Mouse (Mus musculus) liver, postnatal 0 days (tissue): ENCODE measurements around the gene Dhx29. TPM values are rescaled to one million over a fixed set of nuclear protein-coding genes. Genes with fewer than 3 reads are reported as not detected.
"Not testable (repeated sequence)": the region's sequence is repeated elsewhere in the genome, so short reads cannot be mapped to it uniquely, and the experiment has no call there.

Source experiments
- ATAC-seq: fragments of 200-750 bp; cut with Nextera tagmentation; 2 replicates; pipeline ENCODE4 v1.8.0; 2017; ENCODE audit warnings: mild to moderate bottlenecking, moderate library complexity
- DNase-seq: peaks from one replicate; pipeline ENCODE4 v3.0.0-alpha.2; 2016
- H3K27ac ChIP-seq: fragments of 300-500 bp; sonication (generic); 2 replicates; pipeline ENCODE4 v1.5.1; 2014; ENCODE audit warnings: antibody characterized with exemption, moderate library complexity, mild to moderate bottlenecking, low read depth
- H3K27me3 ChIP-seq: fragments of 300-500 bp; sonication (generic); 2 replicates; pipeline ENCODE4 v1.6.1; 2014; ENCODE audit warnings: low read length, control low read depth, mixed read lengths; ENCODE audit not compliant: insufficient read depth
- H3K36me3 ChIP-seq: fragments of 300-500 bp; sonication (generic); replicated peaks from 2 replicates; pipeline ENCODE4 v1.6.1; 2014; ENCODE audit warnings: mild to moderate bottlenecking, control low read depth, low read length, moderate library complexity, mixed read lengths; ENCODE audit not compliant: insufficient read depth
- H3K4me1 ChIP-seq: fragments of 300-500 bp; sonication (generic); 2 replicates; pipeline ENCODE4 v1.6.1; 2014; ENCODE audit warnings: antibody characterized with exemption, mild to moderate bottlenecking, control low read depth; ENCODE audit not compliant: insufficient read depth
- H3K4me2 ChIP-seq: fragments of 300-500 bp; sonication (generic); 2 replicates; pipeline ENCODE4 v1.6.1; 2014; ENCODE audit warnings: low read depth, mild to moderate bottlenecking, low read length, moderate library complexity, mixed read lengths
- H3K4me3 ChIP-seq: fragments of 300-500 bp; sonication (generic); 2 replicates; pipeline ENCODE4 v1.5.1; 2014; ENCODE audit warnings: low read depth, low read length
- H3K9ac ChIP-seq: fragments of 300-500 bp; sonication (generic); replicated peaks from 2 replicates; pipeline ENCODE4 v1.6.1; 2014; ENCODE audit warnings: mild to moderate bottlenecking, moderate library complexity
- H3K9me3 ChIP-seq: fragments of 300-500 bp; sonication (generic); 2 replicates; pipeline ENCODE4 v1.6.1; 2016; ENCODE audit warnings: mild to moderate bottlenecking, control low read depth, low read length, mixed read lengths
- CTCF ChIP-seq: sonication (generic); IDR thresholded peaks from 2 replicates; pipeline ENCODE4 v1.5.1; 2016; ENCODE audit warnings: antibody characterized with exemption, low read depth
- EP300 ChIP-seq: IDR thresholded peaks from 2 replicates; pipeline ENCODE4 v1.6.1; 2016; ENCODE audit warnings: antibody characterized with exemption, low read depth, mild to moderate bottlenecking
- WGBS: fragments of 180-500 bp; shearing (Covaris S2); extraction: QIAGEN DNeasy Blood & Tissue Kit; methylation state at CpG from one replicate; pipeline ENCODE4 v1.1.7; 2014; ENCODE audit not compliant: insufficient replicate concordance; 5-methylcytosine and 5-hydroxymethylcytosine counted together
- polyA plus RNA-seq: library from polyadenylated mRNA; unstranded; fragments of >200 nt; fragmentation: Nextera tagmentation; extraction: Ambion mirVana; gene quantifications from 2 replicates; pipeline ENCODE4 v1.2.1, GENCODE M21; 2015

Dhx29 gene
- polyA plus RNA-seq, 1 experiment from 2014 or later: 5.0 TPM

GRCm38 (mm10) chr13:112998427-112999201 is 71.4 kb downstream of the Dhx29 start:
- Histone ChIP-seq H3K36me3 (no peaks in the 10 kb centered on the region), H3K27ac (no peak overlapping the region), H3K4me1 (peaks cover 9% of the 10 kb centered on the region), H3K27me3 (peaks cover 74% of the 10 kb centered on the region), H3K4me3 (peak overlapping the region; percentile 29), H3K9ac (no peak overlapping the region), H3K9me3 (no peaks in the 10 kb centered on the region), H3K4me2 (peak overlapping the region; percentile 57)
- ATAC-seq: no peak
- TF ChIP-seq CTCF (no peak), EP300 (no peak)
- 2% methylated on average over 46 of the region's 46 CpGs for WGBS
- no peak for DNase-seq

- DNase-seq: no peak
- ATAC-seq: no peak
- WGBS: 63% methylated on average over 3 of the region's 3 CpGs
- Histone ChIP-seq H3K36me3 (no peaks in the 10 kb centered on the region), H3K9ac (no peak overlapping the region), H3K4me2 (no peak overlapping the region), H3K9me3 (no peaks in the 10 kb centered on the region), H3K27ac (no peak overlapping the region), H3K4me3 (no peak overlapping the region), H3K4me1 (peaks cover 3% of the 10 kb centered on the region; the same call in 1 of the 2 replicates), H3K27me3 (peaks cover 60% of the 10 kb centered on the region)
- no peak for TF ChIP-seq CTCF
- TF ChIP-seq EP300: no peak
Observed at GRCm38 (mm10) chr13:113000090-113000489, 72.8 kb downstream of the Dhx29 start.

GRCm38 (mm10) chr13:113000576-113001318 is 73.5 kb downstream of the Dhx29 start:
- H3K4me1 ChIP-seq: peaks cover 3% of the 10 kb centered on the region; the same call in 1 of the 2 replicates
- no peak overlapping the region for H3K4me3 ChIP-seq
- no peak overlapping the region for H3K9ac ChIP-seq
- peaks cover 54% of the 10 kb centered on the region for H3K27me3 ChIP-seq
- no peak overlapping the region for H3K27ac ChIP-seq
- TF ChIP-seq EP300 (no peak), CTCF (no peak)
- no peak overlapping the region for H3K4me2 ChIP-seq
- ATAC-seq: no peak
- 53% methylated on average over 9 of the region's 9 CpGs for WGBS
- H3K36me3 ChIP-seq: no peaks in the 10 kb centered on the region
- H3K9me3 ChIP-seq: no peaks in the 10 kb centered on the region
- no peak for DNase-seq

- no peak for DNase-seq
- no peaks in the 10 kb centered on the region for H3K4me1 ChIP-seq
- 65% methylated on average over 6 of the region's 6 CpGs for WGBS
- no peaks in the 10 kb centered on the region for H3K9me3 ChIP-seq
- H3K36me3 ChIP-seq: no peaks in the 10 kb centered on the region
- no peak overlapping the region for H3K9ac ChIP-seq
- peak overlapping the region; percentile 68 for H3K4me2 ChIP-seq
- no peak overlapping the region for H3K27ac ChIP-seq
- peak overlapping the region; percentile 53; the same call in 1 of the 2 replicates for H3K4me3 ChIP-seq
- no peaks in the 10 kb centered on the region for H3K27me3 ChIP-seq
- no peak for TF ChIP-seq EP300
- no peak for TF ChIP-seq CTCF
- ATAC-seq: no peak
Observed at GRCm38 (mm10) chr13:113012683-113013082, 85.4 kb downstream of the Dhx29 start.

- not testable (repeated sequence) for H3K36me3 ChIP-seq, H3K27me3 ChIP-seq, H3K9me3 ChIP-seq, H3K4me1 ChIP-seq, DNase-seq, ATAC-seq
- 25% methylated on average over 18 of the region's 20 CpGs for WGBS
- Histone ChIP-seq H3K4me2 (peak overlapping the region; percentile 68), H3K9ac (peak overlapping the region; percentile 44; the same call in 1 of the 2 replicates), H3K27ac (0 out of 2 replicates have a peak overlapping the region, but pooled peaks have one; percentile 16), H3K4me3 (peak overlapping the region; percentile 53)
Observed at GRCm38 (mm10) chr13:113013174-113013953, 86.1 kb downstream of the Dhx29 start.

Other genes starting within 250 kb of the Dhx29 start
- gene Plpp1, start 126.7 kb upstream of the Dhx29 start, polyA plus RNA-seq: 44.6 and 55.4 TPM in 2 replicates
- 13.5 and 13.8 TPM in 2 replicates for gene Mtrex, start 56 bp upstream of the Dhx29 start, polyA plus RNA-seq
- 0.58 TPM in 2 replicates for gene Ccno, start 60.3 kb downstream of the Dhx29 start, polyA plus RNA-seq
- gene Mcidas, start 66.4 kb downstream of the Dhx29 start, polyA plus RNA-seq: not detected in 2 replicates
- not detected in 2 replicates for gene Cdc20b, start 107.7 kb downstream of the Dhx29 start, polyA plus RNA-seq
- 5.5 and 5.8 TPM in 2 replicates for gene Gpx8, start 119.0 kb downstream of the Dhx29 start, polyA plus RNA-seq
- 37.3 and 37.9 TPM in 2 replicates for gene Gzma, start 173.5 kb downstream of the Dhx29 start, polyA plus RNA-seq